Mouse (Mus musculus) frontal cortex, postnatal 14 days (tissue): Measurements from ENCODE around the gene Gm28308.

ENCODE experiments used
- DNase-seq, 2 experiments: peaks; one replicate each; pipeline ENCODE4 v3.0.0; 2022; ENCODE audit warnings: low spot score in 2 of 2

Gene Gm28308

DNA sequence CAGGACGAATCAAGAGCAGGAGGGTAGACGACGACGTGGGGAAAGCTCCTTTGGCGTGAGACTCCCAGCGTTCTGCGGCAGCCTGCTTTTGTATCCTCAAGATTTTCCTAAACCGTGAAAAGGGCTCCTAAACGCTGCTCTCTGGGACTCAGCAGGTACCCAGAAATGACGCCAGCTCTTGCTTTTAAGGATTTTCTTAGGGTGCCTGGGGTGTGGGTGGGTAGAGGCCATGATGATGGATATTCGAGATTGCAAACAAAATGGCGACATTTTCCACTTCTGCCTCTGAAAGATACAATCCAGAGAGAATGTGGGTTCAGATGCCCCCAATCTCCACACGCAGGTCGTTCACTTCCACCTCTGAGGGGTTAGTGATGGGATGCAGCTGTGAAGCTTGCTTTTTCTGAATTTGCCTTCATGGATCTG, 45.4 kb downstream of the Gm28308 start:
- DNase-seq: no peak

DNA sequence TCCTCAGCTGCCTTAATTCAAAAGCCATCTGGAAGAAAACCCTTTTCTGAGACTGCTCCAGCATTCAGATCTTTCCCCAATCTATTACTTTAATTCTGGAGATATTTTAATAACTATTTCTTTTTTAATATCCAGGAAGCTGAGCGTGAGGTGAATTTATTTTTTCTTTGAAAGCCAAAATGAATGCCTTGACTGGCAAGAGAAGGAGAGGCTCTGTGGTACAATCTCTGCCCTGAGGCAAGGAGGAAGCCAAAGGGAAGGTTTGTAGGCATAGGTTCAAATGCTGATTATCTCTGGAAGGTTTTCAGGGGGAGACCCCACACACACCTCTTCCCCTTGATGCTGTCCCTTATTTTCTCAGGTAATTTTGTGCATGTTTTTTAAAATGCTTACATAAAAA, 46.0 kb downstream of the Gm28308 start:
- no peak for DNase-seq

DNA sequence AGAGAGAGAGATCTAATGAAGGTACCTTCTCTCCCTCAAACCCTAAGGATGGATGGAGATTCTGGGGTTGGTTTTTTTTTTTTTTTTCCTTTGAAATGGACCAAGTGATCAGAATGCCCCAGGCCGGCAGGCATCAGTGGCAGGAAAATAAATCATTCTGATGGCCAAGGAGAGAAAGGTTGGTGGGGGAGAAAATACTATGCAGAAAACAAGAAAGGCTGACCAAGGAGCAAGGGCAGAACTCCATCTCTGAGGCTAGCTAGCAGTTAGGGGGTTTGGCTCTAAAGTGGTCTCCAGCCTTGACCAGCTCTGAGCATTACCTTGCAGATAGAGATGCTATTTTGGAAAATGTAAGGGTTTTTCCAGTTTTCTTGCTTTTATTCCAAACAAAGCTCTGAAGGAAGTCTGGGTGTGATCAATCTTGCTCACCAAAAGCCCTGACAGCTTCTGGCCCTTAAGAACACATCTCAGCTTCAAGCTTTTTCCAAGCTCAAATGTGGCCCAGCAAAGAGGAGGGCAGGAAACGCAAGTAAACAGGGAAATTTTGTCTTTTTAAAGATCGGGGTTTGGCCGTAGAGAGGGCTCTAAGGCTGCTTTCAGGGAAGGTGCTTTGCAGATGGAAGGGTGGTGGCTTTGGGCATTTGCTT, 46.6 kb downstream of the Gm28308 start:
- no peak for DNase-seq

DNA sequence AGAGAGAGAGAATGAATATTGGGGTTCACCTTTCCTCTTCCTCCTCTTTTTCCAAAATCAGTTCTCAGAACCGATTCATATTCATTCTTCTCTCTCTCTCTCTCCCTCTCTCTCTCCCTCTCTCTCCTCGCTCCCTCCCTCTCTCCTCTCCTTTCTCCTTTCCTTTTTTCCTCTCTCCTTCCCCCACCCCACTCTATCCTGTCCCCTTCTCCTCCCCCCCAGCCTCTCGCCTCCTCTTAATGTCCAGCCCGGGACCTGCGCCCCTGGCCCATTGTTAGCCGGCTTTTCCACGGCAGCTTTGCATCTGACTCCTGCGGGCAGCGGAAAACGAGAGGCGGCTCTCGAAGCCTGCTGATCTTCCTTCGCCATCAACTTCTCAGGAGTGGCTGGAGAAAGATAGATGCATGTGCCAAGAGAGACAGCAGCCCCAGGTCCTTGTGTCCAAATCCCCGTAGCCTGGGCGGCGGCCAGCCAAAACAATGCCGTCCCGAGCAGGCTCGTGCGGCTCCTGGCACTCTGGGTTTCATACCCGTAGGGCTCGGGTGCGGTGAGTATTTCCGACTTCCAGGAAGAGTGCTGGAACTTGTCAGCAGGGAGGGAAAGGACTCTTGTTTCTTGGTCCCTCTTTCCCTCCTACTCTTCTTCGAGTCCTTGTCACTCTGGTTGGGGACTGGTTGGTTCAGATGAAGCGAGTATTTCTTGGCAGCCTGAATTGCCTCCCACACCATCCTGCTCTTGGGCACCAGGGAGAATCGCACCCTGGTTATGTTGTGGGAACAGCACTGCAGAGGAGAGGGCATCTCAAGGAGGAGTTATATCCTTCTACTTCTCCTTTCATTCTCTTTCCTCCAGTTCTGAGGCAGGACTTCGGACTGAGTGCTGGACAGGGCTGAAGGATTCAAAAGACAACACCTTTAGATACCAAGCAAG, 47.4 kb downstream of the Gm28308 start:
- DNase-seq: no peak

DNA sequence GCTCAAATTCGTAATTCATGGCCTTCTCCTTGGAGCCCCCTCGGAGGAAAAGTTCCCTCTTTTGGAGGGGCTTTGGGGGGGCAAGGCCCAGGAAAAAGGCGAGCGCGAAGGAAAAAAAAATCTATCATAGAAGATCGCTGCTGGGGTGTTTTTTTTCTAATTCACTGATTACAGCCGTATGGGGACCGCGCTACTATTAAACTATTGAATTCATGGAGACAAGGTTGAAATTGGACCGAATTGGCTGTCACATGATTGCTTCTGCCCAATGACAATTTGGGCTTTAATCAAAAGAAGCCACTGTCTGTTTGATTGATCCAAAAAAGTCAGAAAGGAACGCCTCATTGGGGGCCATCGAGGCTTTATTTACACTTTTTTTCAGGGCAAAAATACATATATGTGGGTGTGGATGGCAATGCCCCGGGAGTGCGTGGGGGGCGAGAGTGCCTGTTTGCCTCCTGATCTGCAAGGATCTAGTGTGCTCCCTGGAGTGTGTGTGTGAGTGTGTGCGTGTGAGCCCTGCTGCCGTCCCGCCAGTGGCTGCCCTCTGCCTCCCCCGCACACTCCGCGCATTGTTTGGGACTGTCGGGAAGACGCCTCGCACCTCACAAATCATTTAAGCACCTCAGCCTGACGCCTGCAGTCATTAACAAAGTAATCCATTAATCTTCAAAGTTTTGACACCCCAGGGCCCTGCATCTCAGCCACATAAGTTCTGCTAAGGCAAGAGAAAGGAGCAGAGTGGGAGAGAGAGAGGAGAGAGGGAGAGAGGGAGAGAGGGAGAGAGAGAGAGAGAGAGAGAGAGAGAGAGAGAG, 48.3 kb downstream of the Gm28308 start, which contains the start of gene Hoxa2:
Hoxa2 (minus strand) TSS at position 206 of the 815 bp plus-strand sequence.
- no peak for DNase-seq

DNA sequence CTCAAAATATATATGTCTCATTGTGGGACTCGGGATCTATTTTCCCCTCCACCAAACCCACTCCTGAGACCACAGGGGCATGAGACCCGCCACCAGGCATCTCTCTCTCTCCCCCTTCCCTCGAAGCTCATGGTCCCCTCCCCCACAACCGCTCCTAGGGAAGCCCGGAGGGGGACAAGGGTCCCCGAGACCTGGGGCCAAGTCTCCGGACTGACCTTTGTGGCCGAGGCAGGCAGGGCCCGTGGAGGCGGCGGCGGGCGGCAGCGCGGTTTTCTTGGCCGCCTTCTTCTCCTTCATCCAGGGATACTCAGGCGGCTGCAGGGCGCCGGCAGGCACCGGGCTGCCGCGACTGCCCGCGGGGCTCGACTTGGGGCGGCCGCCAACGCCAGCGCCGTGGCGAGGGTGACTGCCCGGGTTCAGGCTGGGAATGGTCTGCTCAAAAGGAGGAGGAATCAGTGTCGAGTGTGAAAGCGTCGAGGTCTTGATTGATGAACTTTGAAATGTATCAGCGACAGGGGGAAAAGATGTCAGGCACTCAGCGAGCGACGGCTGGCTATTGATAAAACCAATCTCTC, 49.0 kb downstream of the Gm28308 start:
- no peak for DNase-seq

DNA sequence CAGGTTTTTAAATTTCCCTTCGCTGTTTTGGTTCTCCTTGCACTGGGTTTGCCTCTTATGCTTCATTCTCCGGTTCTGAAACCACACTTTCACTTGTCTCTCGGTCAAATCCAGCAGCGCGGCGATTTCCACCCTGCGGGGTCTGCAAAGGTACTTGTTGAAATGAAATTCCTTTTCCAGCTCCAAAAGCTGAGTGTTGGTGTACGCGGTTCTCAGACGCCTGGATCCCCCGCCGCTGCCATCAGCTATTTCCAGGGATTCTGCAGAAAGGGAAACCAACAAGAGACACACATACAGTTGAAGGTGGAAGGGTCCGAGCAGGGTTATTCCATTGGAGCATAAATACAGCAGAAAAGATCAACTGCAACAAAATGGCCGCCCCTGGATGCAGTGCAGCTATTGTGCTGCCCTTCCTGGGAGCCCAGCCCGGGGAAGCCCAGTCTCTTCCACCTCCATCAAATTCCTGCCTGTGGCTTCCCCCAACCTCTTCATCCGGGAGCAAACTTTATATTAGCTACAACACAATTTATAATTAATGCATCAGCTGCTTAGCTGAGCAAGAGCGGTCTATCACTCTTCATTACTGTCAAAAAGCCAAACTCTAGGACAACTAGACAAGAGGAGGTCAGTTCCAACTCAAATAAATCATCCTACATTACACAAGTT, 49.6 kb downstream of the Gm28308 start:
- no peak for DNase-seq

DNA sequence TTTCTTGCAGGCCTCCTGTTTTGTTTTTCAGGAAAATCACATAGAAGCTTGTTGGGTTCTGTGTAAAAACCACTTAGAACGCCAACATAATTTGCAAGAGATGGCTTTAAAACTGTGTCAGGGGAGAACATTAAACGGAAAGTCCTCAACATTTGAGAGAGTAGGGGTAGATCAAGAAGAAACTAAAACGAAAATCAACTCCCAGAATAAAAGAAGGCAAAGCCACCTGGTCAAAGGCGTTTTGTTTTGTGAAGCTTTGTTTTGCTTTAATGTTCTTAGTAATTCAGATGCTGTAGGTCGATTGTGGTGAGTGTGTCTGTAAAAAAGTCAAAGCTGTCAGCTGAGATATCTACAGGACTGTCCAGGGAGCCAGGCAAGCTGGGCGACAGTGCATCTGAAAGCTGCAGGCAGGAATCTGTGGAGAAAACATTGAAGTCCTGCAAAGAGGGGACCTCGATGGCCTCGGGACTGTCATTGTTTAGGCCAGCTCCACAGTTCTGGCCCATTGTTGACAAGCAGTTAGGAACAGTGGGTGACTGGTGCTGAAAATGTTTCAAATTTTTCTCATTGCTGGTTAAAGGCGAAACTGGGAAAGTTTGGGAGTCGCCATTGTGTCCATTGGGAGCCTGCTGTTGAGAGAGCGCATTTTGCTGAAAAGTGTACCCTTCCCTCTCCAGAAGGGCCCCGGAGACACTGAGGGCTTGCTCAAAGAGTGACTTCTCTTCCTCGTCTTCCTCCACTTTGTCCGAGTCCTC, 50.4 kb downstream of the Gm28308 start:
- DNase-seq: no peak

DNA sequence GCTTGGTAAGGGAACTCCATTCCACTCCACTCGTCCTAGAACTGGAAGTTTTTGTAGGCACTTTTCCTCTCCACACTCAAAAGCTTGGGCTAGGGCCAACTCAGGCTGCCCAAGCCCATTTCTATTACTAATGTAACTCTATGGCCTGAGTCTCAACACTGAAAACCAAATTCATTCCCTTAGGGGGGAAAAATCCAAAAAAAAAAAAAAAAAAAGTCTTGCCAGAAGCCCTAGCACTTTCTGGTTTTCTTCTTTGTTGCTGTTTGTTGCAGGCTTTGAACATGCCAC, 51.1 kb downstream of the Gm28308 start:
- DNase-seq: no peak

DNA sequence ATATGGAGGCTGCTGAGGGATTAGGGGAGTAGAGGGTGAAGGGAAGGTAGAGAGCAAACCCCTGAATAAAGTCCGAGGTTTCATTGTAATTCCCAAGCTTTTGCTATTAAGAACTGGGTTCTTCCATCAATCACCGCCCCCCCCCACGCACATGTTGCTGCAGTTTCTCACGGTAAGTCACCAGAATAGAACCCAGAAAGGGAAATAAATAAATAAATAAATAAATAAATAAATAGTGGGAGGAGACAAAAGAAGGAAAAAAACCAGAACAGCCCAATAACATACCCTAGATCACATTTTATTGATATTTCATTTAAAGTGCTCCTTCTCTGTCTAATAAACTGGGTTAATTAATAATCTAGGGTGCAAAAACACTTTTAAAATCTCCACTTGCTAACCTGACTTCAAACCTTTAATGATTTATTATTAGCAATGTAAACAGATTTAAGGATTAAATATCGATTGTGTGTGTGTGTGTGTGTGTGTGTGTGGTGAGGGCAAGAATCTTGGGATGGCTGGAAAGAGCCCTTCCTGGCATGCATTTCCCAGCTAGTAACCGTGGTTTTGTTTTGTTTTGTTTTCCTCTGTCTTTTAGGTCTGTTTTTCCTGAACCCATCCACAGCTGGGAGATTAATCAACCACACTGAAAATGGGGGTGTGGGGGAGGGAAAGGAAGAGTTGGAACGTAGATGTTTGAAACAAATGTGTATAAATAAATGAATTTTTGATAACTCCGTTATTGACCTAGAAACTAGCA, 51.6 kb downstream of the Gm28308 start:
- DNase-seq: no peak

DNA sequence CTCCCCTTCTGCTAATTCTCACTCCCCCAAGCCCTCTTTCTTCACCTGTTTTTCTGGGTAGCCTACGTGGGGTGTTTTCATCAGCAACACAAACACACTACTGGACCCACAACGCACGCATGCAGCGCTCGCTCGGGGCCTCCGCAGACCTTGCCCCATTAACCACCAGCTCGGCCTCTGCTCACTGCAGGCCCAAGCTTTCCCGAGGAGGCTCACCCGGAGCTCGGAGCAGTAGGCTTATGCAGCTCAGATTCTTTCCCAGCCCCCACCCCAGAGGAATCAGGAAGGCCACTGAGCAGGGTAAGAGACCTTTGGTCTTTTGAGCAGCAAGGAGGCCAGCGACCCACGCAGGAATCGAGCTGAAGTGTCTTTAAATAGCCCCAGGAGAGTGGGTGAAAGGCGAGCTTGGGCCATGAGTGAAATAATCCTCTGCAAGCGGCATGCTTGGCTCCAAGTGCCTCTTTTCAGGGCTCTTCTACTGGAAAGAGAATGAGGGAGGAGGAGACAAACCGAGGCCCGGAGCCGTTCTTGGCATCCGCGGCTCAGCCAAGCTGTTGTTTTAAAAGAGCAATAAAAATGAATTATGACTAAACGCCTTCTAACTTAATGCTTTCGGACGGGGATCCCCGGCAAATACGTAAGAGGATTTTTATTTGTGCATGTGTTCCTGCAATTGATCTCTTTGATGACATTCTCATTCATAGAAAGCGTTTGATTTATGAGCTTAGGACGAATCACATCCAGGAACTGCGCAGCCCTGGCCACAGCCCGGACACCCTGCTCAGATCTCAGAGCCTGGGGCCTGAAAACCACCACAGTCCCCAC, 52.4 kb downstream of the Gm28308 start:
- no peak for DNase-seq

DNA sequence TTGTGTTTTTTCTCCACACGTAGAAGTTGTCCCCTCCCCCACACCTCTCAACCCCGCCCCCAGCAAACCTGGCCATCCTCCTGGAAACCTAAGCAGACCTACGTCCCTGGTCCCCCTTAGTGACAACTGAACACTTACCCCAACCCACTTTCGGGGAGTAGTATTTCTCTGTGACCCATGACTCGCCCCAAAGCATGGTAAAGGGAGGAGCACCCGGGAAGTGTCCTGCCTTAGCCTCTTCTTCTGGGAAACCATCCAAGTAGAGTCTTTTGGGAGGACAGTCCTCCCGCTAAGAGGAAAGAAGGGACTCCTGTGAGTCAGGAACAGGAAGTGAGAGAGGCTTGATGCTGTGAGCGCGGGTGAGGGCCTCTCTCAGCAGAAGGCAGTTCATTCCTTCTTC, 53.2 kb downstream of the Gm28308 start:
- no peak for DNase-seq

DNA sequence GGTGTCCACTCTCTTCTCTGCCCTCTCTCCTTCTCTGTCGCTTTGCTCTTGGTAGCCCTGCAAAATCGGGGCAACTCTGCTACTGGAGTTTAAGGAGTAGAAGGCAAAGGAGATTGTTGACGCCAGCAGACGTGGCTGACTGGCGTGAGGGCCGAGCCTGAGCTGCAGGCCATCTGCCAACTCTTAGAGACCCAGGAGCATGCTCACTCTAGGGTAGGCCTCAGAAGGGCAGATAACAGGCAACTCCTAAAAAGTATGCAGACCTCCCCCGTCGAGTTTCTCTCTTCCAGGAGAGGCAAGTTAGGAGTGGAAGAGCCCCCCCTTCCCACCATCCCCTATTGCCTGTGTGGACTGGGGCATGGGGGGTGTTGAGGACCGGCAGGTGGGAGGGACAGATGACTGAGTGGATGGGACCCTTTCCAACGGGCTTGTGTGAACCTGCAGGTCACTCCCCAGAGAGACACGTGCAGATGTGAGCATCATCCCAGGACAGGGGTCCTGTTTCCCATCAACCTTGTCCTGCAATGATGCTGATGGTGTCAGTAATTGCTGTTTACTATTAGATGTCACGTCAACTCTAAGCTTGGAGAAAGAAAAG, 53.9 kb downstream of the Gm28308 start:
- DNase-seq: no peak

DNA sequence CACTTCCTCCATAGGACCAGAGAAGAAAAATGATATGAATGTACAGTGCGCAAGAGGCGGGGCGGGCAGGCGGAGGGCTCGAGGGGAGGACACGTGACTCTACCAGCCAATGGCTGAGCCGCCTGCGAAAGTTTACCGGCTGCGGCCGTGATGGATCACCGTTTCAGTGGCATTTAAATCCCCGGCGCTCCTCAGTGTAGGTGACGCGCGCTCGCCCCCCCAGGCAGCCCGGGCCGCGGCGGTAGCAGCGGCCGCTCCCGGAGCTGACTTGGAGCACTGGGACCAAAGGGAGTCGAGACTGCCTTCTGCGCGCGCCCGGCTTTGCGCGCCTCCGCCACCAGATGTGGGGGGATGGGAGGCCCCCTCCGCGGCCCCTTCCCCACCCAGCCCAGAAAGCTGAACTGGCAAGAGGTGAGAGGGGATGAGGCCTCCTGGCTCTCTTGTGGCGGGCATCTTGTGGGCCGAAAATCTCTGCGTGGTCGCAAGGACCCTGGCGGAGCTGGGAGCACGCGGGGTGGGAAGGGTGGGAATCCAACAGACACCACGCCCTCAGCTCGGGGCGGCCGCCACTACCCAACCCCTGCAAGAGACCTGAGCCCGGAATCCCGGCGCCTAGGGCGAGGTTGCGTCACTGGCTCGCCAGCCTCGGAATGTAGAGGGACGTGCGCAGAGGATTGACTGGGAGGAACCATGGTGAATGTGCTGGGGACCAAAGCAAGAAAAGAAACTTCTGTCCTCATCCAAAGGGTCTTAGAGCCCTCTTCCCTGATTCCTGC, 54.7 kb downstream of the Gm28308 start, which contains the start of gene Hoxa1:
Hoxa1 (minus strand) TSS at position 42 of the 776 bp plus-strand sequence.
- no peak for DNase-seq

DNA sequence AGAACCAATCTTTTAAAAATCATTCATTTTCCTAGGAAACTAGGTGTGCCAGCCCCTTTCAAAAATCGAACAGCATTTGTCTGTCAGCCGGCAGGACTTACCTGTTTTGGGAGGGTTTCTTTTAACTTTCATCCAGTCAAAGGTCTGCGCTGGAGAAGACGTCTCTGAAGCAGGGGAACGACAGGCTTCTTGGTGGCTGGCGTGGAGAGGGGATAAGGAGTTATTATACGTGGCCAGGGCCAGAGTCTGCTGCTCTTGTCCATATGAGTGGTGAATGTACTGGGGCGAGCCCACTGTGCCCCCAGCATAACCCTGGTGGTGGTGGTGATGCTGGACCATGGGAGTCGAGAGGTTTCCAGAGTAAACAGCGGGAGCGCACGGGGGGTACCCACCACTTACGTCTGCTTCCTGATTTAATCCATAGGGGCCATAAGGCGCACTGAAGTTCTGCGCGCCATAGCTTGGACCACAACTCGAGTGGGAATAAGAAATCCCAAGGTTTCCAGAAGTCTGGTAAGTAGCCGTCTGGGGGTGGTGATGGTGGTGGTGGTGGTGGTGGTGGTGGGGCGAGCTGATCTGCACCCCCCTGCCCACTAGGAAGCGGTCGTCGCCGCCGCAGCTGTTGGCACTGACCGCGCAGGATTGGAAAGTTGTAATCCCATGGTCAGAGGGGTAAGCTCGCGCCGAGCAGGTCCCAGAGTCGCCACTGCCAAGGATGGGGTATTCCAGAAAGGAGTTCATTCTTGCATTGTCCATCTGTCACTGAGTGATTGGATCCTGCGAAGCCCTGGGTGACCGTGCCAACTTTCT, 55.5 kb downstream of the Gm28308 start:
- no peak for DNase-seq

DNA sequence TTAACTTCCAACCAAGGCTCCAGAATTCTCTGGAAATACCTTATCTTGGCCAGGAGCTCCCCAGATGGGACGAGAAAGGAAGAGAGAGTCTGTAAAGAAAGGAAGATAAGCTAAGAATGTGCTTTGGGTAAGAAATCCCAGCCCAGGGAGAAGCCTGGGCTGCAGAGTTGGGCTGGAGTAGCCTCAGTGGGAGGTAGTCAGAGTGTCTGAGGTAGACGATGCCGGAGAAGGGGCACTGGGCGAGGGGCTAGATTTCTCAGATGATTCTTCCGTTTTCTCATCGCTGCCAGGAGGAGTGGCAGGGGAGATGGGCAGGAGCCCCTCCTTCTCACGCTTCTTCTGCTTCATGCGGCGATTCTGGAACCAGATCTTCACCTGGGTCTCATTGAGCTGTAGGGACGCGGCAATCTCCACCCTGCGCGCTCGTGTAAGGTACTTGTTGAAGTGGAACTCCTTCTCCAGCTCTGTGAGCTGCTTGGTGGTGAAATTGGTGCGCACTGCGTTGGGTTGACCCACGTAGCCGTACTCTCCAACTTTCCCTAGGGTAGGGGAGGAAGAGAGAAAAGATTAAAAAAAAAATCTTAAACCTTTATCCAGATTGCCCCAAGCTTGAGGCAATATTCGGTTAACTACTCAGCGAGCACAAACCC, 56.5 kb downstream of the Gm28308 start:
- no peak for DNase-seq
